Mouse (Mus musculus) lung, adult 18-20 months (tissue): ENCODE data around the gene Nfe2l1.
"Not testable (repeated sequence)": the region's sequence is repeated elsewhere in the genome, so short reads cannot be mapped to it uniquely, and the experiment has no call there.

Experiments used
- DNase-seq, 2 experiments: peaks; one replicate each; pipeline ENCODE4 v3.0.0; 2022; ENCODE audit warnings: mixed read lengths in 2 of 2

Gene Nfe2l1

DNA sequence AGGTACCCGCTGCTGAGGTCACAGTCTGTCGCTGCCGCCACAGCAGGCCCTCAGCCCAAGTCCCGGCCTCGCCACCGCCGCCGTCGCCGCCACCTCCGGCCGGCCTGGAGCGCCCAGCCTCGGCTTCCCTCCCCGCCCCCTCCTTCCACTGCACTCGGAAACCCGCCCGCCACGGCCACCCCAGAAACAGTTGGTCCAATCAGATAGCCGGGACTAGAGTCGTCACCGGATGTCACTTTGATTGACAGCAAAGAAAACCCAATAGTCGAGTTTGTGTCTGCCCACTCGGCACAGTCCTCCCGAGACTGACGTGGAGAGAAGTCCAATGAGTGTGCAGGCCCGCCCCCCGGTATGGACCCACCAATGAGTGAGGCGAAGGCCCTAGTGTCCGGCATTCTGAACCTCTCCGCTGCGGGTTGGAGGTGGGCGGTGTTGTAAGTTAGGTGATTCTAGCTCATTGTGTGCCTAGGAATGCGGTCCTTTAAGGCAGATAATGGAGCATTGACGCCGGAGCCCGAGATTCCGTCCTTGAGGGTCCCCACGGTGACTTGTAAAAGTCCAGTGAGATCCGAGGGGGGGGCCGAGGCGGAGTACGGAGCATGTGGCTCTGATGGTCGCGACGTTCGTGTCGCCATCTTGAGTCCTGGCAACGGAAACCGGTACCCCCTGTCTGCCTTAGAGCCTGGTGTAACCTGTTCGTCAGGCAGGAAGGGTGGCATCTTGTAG, at the start of gene Nfe2l1:
Gene Nfe2l1, minus strand, starts transcription at position 156 of the 726 bp plus-strand sequence.
- DNase-seq, result peak; percentile 100

DNA sequence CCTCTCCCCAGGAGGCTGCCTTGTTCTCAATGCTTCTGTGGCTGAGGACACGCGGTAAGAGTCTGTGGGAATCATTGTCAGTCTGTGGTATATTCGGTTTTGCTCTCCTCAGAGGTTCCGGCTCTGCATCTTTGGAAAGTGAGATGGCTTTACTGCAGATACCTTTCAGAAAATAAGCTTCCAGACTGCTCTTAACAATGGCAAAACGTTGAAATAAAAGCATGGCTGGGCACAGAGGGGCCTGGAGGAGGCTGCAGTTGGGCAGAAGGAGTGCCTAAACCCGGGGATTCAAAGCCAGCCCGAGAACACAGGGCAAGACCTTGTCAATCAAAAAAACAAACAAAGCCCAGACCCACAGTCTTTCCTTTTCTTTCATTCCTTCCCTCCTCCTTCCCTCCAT, 49.6 kb upstream of the Nfe2l1 start:
- no peak for DNase-seq

GRCm38 (mm10) chr11:96878715-96879114, 48.9 kb upstream of the Nfe2l1 start:
- DNase-seq, result no peak

GRCm38 (mm10) chr11:96877071-96877470, 47.3 kb upstream of the Nfe2l1 start:
- DNase-seq, result no peak

- DNase-seq, result no peak
Observed at GRCm38 (mm10) chr11:96876300-96877040, 46.7 kb upstream of the Nfe2l1 start.

DNA sequence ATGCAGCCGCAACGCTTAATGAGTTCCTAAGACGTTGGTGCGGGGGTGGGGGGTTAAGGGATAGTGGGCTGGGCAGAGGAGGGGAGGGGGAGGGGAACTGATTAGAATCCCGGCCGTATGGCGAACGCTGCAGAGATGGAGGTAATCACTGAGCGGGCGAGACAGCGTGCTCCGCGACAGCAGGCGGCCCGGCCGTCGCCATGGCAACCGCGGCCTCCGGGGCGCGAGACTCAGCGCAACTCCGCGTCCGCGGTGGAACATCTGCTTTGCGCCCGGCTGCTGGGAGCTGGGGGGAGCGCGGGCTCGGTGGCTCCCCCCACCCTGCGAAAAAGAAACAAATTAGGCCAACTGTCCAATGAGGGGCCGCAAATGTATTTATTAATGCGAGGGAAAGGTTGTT, 46.0 kb upstream of the Nfe2l1 start:
- peak; percentile 33 to 43 for DNase-seq

DNA sequence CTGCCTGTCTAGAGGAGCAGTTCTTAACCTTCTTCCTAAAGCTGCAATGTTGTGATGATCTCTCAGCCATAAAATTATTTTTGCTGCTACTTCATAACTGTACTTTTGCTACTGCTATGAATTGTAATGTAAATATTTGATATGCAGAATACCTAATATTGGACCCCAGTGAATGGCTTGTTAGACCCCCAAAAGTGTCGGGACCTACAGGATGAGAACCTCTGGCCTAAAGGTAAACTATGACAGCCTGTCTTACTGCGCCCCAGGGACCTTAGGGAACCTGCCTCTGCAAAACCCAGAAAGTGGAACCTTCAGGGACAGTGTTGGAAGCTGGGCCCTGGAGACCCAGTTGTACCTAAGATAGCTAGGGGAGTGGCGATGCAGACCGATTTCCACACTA, 45.5 kb upstream of the Nfe2l1 start:
- no peak for DNase-seq

- DNase-seq, result no peak
Observed at GRCm38 (mm10) chr11:96873601-96874140, 43.9 kb upstream of the Nfe2l1 start.

GRCm38 (mm10) chr11:96872441-96873379, 42.9 kb upstream of the Nfe2l1 start:
- DNase-seq, result no peak

- DNase-seq, result peak; percentile 55 to 57
Observed at GRCm38 (mm10) chr11:96867149-96867548, 37.4 kb upstream of the Nfe2l1 start.

DNA sequence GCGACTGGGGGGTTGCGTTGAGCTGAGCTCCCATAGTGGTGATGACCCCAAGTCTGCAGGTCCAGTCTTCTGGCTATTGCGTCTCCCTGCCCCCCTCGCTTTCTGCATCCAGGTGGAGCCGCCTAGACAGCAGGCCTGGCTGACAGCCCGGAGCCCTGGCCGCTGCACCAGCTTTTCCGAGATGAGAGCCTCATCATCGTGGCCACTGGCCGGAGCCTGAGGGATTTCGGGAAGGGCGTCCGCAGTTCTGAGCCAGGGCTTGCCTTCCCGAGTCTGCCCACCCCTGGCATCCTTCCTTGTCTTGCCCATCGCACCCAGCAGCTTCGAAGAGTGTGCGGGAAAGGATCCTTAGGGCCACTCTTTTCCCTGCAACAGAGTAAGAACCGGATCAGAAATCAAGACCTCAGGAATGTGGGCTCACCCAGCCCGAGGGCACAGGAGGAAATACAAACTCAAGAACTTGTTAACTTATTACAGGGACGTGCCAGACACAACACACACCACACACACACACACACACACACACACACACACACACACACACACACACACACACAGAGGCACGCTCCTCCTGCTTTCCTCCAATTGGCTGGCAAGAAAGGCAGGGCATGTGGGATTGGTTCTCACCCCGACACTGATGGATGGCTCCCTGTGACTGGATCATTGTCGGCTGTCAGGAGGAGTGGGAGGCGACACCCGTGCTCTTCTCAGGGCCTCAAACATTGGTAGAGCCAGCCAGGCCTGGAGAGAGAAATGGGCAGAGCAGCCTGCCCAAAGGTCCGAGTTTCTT, 33.6 kb upstream of the Nfe2l1 start:
- DNase-seq, result peak; percentile 51 to 64

DNA sequence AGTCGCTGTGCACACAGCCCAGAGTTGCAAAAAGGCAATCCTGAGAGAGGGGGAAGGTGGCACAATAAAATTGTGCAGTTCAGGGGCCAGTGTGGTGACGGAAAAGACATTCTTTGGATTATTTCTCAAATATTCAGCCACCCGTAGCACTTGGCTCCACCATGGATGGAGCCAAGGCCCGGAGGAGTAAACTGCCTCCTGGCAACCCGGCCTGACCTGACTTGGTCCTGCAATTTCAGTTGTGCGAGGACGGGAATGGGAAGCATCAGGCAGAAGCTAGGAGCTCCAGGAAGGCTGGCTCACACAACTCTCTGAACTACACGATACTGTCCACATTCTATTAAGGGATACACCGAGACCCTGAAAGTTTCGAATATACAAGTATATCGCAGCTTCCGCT, 32.8 kb upstream of the Nfe2l1 start:
- DNase-seq, result no peak

DNA sequence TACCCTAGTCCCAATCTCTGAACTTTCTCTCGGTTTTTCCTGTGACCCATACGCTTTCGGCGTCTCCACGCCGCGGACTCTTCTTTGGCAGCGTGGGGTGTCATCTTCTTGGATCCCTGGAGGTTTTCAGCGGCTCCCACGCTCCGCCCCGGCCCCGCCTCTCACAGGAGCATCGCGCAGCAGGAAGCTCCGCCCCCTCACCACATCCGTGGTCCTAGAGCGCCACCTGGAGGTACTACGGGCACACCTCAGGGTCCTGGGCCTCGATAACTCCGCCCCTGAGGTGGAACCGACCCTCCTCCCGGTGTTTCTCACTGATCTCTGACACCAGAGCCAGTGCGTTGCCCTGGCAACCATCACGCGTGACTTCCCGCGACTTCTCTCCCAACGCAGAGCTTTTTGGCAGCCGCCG, 32.1 kb upstream of the Nfe2l1 start:
- peak; percentile 92 to 94 for DNase-seq

- peak; percentile 61 to 63 for DNase-seq
Observed at GRCm38 (mm10) chr11:96861446-96861845, 31.7 kb upstream of the Nfe2l1 start.

DNA sequence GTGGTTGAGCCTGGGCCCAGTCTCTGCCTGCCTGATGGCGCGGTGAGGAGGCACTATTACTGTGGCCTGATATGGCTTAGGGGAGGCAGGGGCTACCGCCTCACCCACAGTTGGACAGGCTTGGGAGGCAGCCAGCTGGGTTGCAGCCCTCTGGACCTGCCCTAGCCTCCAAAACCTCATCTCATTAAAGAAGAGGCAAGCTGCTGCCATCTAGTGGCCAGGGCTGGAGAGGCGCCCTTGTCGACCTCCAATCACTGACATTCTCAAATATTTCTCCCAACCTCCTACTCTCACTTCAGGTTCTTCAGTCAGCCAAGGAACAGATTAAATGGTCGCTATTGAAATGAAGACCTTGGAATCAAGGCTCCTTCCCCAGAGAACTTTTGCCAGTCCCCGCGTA, 30.8 kb upstream of the Nfe2l1 start:
- peak; percentile 75 to 81 for DNase-seq

DNA sequence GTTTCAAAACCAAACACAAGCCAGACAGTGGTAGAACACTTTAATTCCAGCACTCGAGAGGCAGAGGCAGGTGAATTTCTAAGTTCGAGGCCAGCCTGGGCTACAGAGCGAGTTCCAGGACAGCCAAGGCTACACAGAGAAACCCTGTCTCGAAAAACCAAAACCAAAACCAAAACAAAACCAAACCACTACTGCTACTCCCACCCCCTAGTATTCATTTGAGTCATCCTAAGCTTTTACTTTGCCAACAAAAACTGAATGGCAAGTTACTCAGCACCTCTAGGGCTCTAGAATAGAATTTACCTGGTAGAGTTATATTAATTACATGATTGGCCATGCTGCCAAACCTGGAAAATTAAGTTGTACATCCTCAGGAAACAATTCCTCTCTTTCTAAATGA, 29.9 kb upstream of the Nfe2l1 start:
- DNase-seq, result no peak

DNA sequence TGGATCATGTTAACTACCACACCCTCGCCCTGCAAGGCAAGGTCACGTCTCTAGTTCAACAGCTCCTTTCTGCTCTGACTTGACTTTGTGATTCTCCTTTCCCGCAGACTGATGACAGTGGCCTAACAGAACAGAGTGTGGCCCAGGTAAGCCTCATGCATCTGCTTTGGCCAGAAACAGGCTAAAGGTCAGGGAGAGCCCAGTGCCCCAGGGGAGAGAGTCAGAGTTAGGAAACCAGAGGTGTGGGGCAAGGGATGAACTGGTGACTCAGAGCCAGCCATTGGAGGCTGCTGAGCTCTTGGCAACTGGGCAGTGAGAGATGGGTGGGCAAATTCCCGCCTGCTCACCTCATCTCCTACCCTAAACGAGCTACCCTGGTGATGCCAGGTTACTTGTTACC, 27.7 kb upstream of the Nfe2l1 start:
- no peak for DNase-seq

- peak in 1 of 2 experiments; percentile 37 for DNase-seq
Observed at GRCm38 (mm10) chr11:96849681-96850467, 20.1 kb upstream of the Nfe2l1 start, which contains the start of gene Copz2. Gene Copz2 (plus strand): TSS chr11:96849870.

- DNase-seq, result not testable (repeated sequence)
Observed at GRCm38 (mm10) chr11:96849145-96849544, 19.4 kb upstream of the Nfe2l1 start.

GRCm38 (mm10) chr11:96848694-96849093, 18.9 kb upstream of the Nfe2l1 start:
- no peak for DNase-seq

GRCm38 (mm10) chr11:96847240-96847639, 17.5 kb upstream of the Nfe2l1 start:
- DNase-seq, result no peak
